Mouse (Mus musculus) v-Abl transformed pro-B cells (cell line): Measurements from ENCODE around the gene Tctex1d2.

Experiments used
- in situ Hi-C, 2 experiments: fragments of 400-800 bp; cut with MboI; formaldehyde crosslinking; loops; one replicate each; pipeline ENCODE4 v1.15.1; 2025; ENCODE audit not compliant: unreplicated experiment in 2 of 2

Gene Tctex1d2

DNA sequence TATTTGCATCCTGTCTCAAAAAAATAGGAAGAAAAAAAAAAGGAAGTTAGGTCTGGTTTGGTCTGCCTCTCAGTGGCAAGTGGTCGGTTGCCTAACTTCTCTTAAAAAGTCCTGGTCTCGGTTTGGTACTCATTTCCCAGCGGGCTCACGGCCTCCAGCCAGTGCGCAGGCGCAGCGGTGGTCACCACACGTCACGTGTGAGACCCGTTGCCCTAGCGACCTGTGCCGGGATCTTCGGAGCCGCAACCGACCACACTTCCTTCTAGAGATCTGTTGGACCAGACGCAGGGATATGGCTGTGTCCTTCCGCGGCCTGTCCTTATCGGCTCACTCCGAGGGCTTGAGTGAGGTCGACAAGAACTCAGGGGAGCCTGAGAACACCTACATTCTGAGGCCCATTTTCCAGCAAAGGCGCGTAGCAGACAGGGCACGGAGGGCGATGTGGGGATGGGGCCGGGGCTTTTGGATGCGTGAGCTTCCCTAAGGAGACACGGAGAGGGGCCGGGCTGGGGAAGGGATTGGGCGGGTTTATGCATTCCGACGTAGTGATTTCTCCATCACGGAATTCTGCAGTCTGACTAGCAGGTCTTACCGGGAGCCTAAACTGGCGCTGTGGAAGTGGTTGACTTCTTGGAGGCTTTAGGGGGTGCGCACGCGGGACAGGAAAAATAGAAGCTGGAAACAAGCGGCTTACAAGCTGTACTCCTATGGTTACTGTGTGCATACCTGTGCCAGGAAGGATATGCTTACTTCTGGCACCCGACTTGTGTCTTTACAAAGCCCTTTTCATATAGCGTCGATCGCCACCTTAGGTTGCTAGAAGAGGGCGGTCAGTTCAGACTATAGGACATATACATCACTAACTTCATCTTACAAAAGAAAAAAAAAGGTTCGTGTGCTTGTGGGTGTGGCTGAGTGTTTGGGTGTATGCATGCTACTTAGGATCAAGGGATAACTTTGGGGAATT lies at the start of gene Tctex1d2:
Tctex1d2 (plus strand) TSS at position 186 of the 967 bp plus-strand sequence.
- in situ Hi-C loops, result no loop called here

DNA sequence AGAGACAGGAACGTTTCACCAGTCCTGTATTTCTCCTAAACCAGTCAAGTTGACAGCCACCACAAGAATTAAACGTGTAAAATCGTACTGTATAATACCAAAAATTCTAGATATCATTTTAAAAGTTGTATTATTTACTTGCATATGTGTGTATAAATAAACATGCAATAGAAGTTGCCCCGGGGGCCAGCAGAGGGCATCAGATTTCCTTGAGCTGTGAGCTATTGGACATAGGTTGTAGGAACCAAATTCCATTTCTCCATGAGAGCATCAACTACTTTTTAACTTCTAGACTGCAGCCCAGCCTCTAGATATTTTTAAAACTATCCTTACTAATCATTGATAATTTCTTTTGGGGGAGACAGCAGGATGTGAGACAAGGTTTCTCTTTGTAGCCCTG lies 48.2 kb upstream of the Tctex1d2 start:
- in situ Hi-C loops, result loop anchor here (10.0 kb wide), 3 partner anchors 93 to 253 kb away; no protein-coding TSS in a partner anchor

DNA sequence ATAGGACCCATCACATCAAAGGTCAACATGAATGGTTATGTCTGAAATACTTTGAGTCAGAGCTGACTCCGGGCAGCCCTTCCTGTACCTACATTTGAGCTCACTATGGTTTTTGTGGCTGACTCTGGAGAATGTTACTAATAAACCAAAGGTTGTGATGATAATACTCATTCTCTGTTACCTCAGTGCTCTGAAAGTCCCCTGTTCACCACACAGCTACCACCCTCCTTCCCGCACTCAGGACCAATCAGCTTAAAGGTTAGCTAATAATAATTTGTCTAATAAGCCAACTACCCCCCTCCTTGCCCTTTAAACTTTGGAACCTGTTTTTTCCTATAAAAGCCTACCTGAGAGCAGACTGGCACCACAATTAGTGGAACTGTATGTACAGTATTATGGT lies 39.9 kb upstream of the Tctex1d2 start:
- in situ Hi-C loops, result loop anchor here (10.0 kb wide), 3 partner anchors 85 to 245 kb away; no protein-coding TSS in a partner anchor

DNA sequence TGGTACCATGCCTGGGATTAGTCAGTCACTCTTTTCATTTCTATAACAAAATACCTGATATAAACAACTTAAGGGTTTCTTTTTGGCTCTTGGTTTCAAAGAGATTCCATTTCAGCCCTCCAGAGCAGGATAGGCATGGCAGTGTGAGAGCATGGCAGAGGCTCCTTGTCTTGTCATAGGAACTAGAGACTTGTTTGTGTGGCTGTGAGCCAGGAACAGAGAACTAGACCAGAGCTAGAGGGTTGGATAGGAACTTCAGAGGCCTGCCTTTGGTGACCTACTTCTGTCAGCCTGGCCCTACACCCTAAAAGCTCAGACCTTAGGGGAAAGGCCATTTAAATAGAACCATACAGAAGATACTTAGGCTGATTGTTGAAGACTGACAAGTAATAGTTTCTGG lies 36.6 kb upstream of the Tctex1d2 start:
- in situ Hi-C loops, result no loop called here

DNA sequence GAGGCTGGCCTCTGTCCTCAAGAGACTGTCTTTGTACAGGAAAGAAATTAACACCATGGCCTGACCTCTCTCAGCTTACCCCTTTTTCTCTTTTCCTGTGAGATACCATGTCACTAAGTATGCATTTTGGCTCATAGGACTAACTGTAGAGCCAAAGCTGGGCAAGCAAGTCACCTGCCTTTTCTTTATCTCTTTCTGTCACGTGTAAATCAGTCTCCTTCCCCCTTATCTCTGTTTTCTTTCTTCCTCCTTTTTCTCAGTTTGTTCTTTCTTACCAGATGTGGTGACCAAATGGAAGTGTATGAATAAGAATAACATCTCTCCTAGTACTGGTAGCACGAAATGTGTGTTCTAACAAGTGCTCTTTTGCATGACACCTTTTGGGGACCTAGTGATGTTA lies 34.6 kb upstream of the Tctex1d2 start:
- in situ Hi-C loops, result no loop called here

DNA sequence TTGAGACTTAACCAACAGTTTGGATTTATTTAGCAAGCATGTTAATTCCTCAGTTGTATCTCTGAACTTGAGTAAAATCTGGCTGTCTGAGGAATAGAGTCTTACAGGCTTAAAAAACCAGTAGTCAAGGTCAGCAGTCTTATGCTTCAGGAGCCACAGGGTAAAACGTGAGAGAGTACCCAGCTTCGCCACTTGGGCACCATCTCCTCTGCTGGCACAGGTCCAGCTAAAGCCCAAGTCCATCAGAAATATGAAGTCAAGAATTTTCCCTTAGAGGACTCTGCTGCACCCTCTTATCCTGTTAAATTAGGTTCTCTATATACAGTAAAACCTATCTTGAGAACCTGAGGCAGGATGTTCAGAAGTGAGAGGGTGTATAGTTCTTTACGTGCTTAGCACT lies 32.7 kb upstream of the Tctex1d2 start:
- in situ Hi-C loops, result no loop called here

DNA sequence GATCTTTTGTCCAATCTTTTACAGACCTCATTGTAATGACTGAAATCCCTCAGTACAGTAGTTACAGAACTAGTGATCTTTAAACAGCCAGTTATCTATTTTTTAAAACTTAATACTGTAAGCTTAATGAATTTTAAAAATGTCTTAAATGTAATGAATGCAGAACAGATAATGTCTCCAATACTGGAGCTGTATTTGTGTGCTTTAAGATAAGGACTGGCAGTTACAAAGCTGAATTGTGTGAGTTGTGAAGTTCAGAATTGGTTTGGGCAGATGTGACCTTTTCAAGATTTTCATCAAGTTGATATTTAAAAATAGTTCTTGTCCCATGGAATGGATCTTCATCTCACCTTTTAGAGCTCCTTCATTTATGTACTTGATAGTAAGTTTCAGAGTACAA lies 30.5 kb upstream of the Tctex1d2 start:
- in situ Hi-C loops, result no loop called here

DNA sequence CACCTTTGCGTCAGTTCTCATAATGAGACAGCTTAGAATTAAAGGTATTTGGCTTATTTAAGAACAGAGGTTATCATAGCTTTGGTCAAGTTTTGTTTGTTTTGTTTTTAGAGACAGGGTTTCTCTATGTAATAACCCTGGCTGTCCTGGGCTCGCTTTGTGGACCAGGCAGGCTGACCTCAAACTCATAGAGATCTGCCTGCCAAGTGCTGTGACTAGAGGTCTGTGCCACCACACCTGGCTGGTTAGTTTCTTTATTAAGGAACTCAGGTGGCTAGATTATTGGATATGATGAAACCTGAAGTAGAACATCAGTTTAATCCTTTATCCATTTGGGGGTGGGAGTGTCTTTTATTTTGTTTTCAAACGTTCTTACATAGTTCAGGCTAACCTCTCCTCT lies 29.7 kb upstream of the Tctex1d2 start:
- in situ Hi-C loops, result loop anchor here in 1 of 2 experiments (10.0 kb wide), 1 partner anchor 65 kb away; no protein-coding TSS in a partner anchor

DNA sequence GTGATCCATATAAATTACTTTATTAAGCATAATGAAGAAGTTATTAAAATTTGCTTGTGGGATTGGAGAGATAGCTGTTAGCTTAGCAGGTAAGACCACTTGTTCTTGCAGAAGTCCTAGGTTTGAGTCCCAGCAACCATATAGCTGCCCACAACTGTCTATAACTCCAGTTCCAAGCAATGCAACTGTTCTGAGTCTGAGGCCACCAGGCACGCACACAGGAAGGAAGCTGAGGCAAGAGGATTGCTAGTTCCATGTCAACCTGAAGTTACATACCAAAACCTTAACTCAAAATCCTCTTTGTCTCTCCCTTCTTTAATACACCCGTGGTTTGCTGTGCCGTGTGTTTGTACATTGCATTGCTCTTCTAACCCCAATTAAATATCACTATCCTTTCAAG lies 28.6 kb upstream of the Tctex1d2 start:
- in situ Hi-C loops, result loop anchor here in 1 of 2 experiments (10.0 kb wide), 1 partner anchor 64 kb away; no protein-coding TSS in a partner anchor

DNA sequence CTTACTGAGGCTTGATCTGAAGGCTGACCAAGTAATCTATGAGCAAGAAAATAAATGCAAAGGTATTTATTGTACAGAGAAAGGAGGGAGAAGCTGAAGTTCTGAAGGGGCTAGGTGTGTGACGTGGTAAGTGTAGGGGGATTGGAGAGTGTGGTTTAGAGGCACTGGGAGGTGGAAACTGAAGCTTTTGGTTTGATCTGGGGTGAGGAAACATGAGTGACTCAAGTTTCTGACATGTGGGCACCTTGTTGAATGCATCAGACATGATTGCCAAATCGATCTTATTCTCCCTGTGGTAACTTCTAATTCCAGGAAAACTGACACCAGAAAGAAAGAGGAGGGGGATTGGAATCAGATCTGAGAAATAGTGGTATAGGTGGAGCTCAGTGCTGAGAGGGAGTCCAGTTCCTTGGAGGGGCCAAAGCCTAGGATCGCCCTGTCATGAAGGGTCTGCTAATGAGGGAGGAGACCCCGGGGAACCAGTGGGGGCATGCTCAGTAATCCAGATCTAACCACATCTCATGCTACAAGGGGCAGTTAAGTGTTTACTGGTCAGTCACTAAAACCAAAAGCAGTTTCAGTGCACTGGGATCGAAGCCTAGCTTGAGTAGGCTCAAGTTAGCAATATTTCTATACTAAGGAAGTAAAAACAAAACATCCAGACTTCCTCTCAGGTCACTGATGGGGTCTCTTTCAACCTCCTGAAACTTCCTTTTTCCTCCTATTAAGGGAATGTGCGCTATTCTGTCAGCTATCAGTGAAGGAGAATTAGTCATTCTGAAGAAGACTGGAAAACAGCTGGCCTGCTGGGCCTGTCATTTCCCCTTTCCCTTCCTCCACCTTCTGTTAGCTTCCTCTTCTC lies 23.6 kb upstream of the Tctex1d2 start:
- in situ Hi-C loops, result loop anchor here in 1 of 2 experiments (10.0 kb wide), 1 partner anchor 59 kb away; no protein-coding TSS in a partner anchor

DNA sequence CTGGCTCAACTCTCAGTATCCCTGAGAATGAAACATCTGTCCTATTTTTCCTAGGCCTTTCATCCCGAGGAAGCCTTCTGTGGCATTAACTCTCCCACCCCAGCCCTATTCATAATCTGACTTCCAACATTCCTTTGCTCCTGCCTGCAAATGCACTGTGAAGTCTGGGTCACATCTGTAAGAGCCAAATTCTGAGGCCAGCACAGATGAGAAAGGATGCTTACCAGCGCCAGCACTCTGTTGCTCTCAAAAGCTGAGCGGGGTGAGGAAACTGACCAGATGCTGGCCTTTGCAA lies 23.0 kb upstream of the Tctex1d2 start:
- in situ Hi-C loops, result loop anchor here in 1 of 2 experiments (10.0 kb wide), 1 partner anchor 58 kb away; no protein-coding TSS in a partner anchor

DNA sequence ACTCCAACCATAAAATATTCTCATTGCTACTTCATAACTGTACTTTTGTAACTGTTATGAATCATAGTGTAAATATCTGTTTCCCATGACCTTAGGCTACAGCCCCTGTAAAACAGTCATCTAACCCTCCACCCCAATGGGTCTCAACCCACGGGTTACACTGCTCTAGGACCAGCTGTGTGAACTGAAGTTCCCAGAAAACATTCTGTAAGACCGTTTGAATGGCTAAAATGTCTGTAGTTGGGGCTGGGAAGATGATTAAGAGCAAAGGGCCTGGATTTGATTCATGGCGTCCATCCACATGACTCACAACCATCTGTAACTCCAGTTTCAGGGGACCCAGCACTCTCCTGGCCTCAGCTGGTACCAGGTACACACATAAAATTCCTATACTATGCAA lies 21.3 kb upstream of the Tctex1d2 start:
- in situ Hi-C loops, result loop anchor here in 1 of 2 experiments (10.0 kb wide), 1 partner anchor 57 kb away; no protein-coding TSS in a partner anchor

DNA sequence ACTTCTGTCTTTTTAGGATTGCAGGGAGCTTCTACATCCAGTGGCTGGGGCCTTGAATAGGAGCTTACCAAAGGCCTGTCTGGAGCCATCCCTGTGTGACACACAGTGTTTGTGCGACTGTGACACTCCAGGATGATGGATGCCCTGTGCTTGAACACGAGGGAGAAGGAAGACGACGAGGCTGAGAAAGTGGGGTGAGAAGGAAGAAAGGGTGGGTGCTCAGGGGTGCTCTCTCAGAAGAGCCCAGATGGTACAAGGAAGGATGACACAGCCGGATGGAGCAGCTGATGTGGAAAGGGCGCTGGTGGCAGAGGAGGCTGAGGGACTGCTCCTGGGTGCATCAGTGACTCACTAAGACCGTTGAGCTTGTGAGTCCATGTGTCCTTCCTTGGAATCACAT lies 19.2 kb upstream of the Tctex1d2 start, which contains the start of gene Tm4sf19:
Tm4sf19 (plus strand) TSS at position 240 of the 400 bp plus-strand sequence.
- in situ Hi-C loops, result no loop called here

DNA sequence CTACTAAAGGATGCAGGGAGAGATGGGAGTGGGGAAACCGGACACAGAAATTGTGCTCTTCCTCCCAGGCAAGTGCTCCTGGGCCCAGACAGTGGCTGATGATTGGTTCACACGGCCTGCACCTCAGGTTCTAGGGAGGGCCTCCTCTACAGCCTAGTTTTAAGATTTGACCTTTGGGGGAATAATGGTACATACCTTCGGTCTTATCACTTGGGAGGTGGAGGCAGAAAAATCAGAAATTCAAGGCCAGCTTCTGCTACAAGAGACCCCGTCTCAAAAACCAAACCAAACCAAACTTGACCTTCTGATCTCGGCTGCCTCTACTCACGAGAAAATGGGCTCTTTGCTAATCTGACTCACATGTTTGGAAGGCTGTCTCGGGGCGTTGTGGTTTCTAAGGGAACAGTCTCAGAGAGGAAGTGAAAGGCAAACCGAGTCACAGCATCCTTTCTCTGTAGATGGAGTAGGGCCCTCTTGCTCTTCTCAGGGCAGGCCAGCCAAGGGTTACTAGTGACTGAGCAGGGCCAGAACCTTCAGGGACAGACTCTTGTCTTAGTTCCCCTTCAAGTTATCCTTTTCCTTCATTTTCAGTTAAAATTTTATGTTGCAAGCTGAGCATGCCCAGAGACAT lies 18.1 kb upstream of the Tctex1d2 start:
- in situ Hi-C loops, result no loop called here

DNA sequence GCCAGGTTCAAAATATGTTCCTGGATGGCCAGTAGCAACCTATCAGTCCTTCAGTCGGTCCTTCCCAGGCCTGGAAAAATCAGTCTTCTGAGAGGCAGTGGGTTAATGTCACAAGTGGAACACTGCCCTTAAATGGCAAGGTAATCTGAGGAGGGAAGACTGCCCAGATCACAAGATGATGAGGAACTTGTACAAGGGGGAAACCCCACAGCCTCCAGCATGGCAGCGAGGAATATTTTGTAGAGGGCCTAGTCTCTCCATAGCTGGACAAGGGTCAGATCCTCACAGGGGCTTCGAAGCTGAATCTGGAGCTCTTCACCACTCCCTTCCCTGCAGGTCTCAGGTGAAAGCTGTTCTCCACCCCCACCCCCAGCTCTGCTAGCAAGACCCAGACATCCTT lies 16.7 kb upstream of the Tctex1d2 start:
- in situ Hi-C loops, result no loop called here

DNA sequence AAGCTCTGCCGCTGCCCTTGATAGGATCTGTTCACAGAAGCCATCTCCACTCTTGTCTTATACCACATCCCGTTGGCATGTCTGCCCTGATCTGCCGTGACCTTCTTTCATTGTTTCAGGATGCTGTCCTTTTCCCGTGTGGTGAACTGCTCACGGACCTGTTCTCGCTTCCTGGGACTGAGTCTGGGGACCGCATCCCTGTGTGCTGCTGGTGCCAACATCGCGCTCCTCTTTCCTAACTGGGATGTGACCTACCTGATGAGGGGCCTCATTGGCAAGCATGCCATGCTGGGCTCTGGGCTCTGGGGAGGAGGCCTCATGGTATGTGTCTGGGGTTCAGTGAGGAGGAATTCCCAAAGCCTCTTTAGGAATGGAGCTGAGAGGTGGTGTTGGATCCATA lies 13.8 kb upstream of the Tctex1d2 start:
- in situ Hi-C loops, result no loop called here

DNA sequence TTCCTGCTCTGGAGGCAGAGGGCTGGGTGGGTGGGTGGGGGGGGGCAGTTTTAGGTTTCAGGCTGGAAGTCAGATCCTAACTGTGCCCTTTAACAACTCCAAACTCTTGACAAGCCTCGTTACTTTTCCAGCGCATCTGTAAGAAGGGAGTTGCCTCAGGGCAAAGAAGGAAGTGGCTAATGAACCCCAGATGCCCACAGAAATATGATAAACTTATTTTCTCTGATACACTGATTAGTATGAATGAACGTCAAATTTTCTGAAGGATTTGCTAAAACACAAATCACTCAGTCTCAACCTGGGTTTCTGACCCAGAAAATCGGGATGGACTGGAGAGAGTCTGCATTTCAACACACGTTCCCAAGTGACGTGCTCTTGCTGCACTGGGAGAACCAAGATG lies 12.8 kb upstream of the Tctex1d2 start:
- in situ Hi-C loops, result no loop called here

DNA sequence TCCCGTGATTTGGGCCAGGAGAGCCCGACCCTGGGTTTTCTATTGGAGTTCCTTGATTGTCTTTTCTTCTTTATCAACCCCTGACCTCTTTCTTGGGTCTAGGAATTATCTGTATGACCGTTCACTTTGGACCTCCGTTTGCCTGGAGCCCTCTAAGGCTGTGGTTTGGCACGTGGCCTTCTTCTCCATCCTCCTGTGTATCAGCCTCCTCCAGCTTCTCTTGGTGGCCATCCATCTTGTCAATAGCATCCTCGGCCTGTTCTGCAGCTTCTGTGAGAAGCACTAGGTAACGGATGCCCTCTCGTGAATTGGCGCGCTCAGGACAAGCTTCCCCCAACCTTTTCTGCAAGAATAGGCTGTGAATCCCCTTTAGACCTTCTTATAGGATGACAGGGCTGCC lies 11.8 kb upstream of the Tctex1d2 start:
- in situ Hi-C loops, result no loop called here

DNA sequence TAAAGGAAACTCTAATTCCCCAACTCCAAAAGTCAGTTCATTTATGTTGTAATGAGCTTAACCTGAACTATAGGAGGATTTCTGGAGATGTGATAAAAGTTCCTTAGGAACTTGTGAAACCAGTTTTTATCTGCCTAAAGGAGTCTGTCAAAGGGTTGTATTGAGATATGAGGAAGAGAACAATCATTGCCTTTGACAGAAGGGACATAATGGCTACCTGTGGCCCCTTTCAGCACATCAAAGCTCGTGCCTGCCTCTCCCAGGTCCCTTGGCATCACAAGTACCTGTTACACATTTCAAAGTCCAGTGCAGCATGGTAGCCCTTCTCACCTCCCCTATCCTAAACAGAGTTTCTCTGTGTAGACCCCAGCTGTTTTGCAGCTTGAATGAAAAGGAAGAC lies 2.0 kb upstream of the Tctex1d2 start:
- in situ Hi-C loops, result no loop called here

DNA sequence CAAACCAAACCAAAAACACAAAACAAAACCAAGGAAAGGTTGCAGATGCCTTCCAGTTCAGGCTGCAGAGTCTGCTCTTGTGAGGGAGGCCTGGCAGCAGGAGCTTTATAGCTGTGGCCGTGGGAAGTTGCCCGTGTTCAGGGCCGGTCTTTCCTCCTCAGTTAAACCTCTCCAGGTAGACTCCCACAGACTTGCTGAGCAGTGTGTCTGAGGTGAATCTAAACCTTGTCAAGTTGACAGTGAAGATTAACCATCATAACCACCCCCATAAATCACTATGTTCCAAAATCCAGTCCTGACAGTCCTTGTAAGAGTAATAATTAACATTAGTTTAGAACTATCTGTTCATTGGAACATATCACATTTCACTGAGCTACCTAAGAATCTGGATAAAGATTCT lies 8.0 kb downstream of the Tctex1d2 start:
- in situ Hi-C loops, result no loop called here
